Mouse (Mus musculus) olfactory bulb, adult 2 months (tissue): ENCODE results near the gene Mtfr1l.

ENCODE experiments used
- CTCF ChIP-seq: fragments of 200-500 bp; IDR thresholded peaks from 2 replicates; pipeline ENCODE4 v1.5.1; 2012; ENCODE audit warnings: low read depth, mild to moderate bottlenecking, low read length, moderate library complexity; ENCODE audit not compliant: insufficient read depth
- POLR2A ChIP-seq: fragments of 200-500 bp; IDR thresholded peaks from 2 replicates; pipeline ENCODE4 v1.6.1; 2012; ENCODE audit warnings: mild to moderate bottlenecking, low read depth, low read length, moderate library complexity; ENCODE audit not compliant: insufficient read depth

DNA sequence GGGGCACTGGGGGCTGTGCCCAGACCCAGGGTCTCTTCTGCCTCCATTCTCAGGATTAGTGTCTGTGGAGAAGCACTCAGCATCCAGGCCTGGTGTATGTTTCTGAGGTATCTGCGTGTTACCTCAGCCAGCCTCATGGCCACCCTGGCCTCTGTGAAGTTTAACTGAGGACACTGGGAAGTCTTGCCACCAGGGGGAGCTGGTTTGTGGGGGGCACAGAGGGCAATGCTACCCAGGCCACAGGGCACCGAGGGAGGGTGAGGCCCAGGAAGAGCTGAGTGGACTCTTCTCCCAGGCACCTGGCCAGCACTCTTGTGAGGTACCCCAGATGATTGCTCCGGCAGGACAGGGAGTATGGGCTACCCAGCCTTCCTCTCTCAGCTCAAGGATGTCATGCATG lies 48.3 kb upstream of the Mtfr1l start:
- peak; percentile 43; the same call in 1 of the 2 replicates for TF ChIP-seq CTCF
- no peak for TF ChIP-seq POLR2A
